Mouse (Mus musculus) ES-Bruce4 (cell line): ENCODE measurements around the gene Pkmyt1. TPM values are rescaled to one million over a fixed set of nuclear protein-coding genes. Genes with fewer than 3 reads are reported as not detected.

ENCODE experiments used
- H3K27ac ChIP-seq: 2 replicates; pipeline ENCODE4 v1.5.1; 2012; ENCODE audit warnings: low read length, inconsistent platforms; ENCODE audit not compliant: insufficient read depth
- H3K27me3 ChIP-seq: 2 replicates; pipeline ENCODE4 v1.6.1; 2012; ENCODE audit warnings: mild to moderate bottlenecking, low read length, inconsistent platforms; ENCODE audit not compliant: control insufficient read depth, poor library complexity, insufficient read depth, severe bottlenecking
- H3K36me3 ChIP-seq: 2 replicates; pipeline ENCODE4 v1.6.1; 2012; ENCODE audit warnings: inconsistent platforms, mild to moderate bottlenecking, low read length, moderate library complexity; ENCODE audit not compliant: control insufficient read depth, poor library complexity, insufficient read depth, severe bottlenecking
- H3K4me1 ChIP-seq: one replicate; pipeline ENCODE4 v1.8.1; 2011; ENCODE audit warnings: low read length; ENCODE audit not compliant: control insufficient read depth, insufficient read depth
- H3K4me3 ChIP-seq: 2 replicates; pipeline ENCODE4 v1.5.1; 2011; ENCODE audit warnings: low read depth, mild to moderate bottlenecking, low read length
- H3K9ac ChIP-seq: 2 replicates; pipeline ENCODE4 v1.6.1; 2012; ENCODE audit warnings: low read depth, mild to moderate bottlenecking, inconsistent platforms; ENCODE audit not compliant: poor library complexity, severe bottlenecking
- H3K9me3 ChIP-seq: replicated peaks from 2 replicates; pipeline ENCODE4 v1.6.1; 2012; ENCODE audit warnings: mild to moderate bottlenecking, low read length, inconsistent platforms; ENCODE audit not compliant: control insufficient read depth, poor library complexity, insufficient read depth, severe bottlenecking
- CTCF ChIP-seq: IDR thresholded peaks from one replicate; pipeline ENCODE4 v1.8.1; 2011; ENCODE audit warnings: low read depth, low read length
- EP300 ChIP-seq: IDR thresholded peaks from 2 replicates; pipeline ENCODE4 v1.6.1; 2011; ENCODE audit warnings: low read depth, low read length; ENCODE audit not compliant: insufficient read depth
- POLR2A ChIP-seq: IDR thresholded peaks from one replicate; pipeline ENCODE4 v1.8.1; 2011; ENCODE audit warnings: low read length; ENCODE audit not compliant: insufficient read depth
- polyA plus RNA-seq: library from polyadenylated mRNA; stranded (reverse); fragments of >200 nt; gene quantifications from 2 replicates; pipeline ENCODE4 v1.2.4, GENCODE M21; 2011; ENCODE audit warnings: low read depth; ENCODE audit not compliant: missing spikeins, insufficient read depth, insufficient read length

Gene Pkmyt1
- 26.5 and 27.7 TPM in 2 replicates for polyA plus RNA-seq

- Histone ChIP-seq H3K9ac (peak within 1 kb of the TSS; percentile 91), H3K4me1 (peaks cover 2% of the 10 kb centered on the region)
- TF ChIP-seq EP300, result no peak
- peak; percentile 84 for TF ChIP-seq POLR2A
Observed at GRCm38 (mm10) chr17:23725999-23726757, at the start of gene Pkmyt1. Gene Pkmyt1, plus strand, starts transcription at chr17:23726336.

GRCm38 (mm10) chr17:23676473-23677031 lies 49.6 kb upstream of the Pkmyt1 start:
- Histone ChIP-seq H3K27ac (no peak overlapping the region), H3K27me3 (no peaks in the 10 kb centered on the region), H3K36me3 (0 out of 2 replicates have a peak, but pooled peaks cover 3% of the 10 kb centered on the region), H3K9me3 (no peaks in the 10 kb centered on the region), H3K4me1 (peaks cover 8% of the 10 kb centered on the region), H3K9ac (peak overlapping the region; percentile 19), H3K4me3 (peak overlapping the region; percentile 70)
- TF ChIP-seq CTCF, result no peak
- TF ChIP-seq POLR2A, result no peak
- TF ChIP-seq EP300, result no peak

More at GRCm38 (mm10) chr17:23725999-23726757, at the start of gene Pkmyt1:
- H3K9me3 ChIP-seq, result no peaks in the 10 kb centered on the region
- peak within 1 kb of the TSS; percentile 83 for H3K4me3 ChIP-seq
- no peaks in the 10 kb centered on the region for H3K27me3 ChIP-seq
- no peaks in the 10 kb centered on the region for H3K36me3 ChIP-seq
- H3K27ac ChIP-seq, result peak within 1 kb of the TSS; percentile 65

DNA sequence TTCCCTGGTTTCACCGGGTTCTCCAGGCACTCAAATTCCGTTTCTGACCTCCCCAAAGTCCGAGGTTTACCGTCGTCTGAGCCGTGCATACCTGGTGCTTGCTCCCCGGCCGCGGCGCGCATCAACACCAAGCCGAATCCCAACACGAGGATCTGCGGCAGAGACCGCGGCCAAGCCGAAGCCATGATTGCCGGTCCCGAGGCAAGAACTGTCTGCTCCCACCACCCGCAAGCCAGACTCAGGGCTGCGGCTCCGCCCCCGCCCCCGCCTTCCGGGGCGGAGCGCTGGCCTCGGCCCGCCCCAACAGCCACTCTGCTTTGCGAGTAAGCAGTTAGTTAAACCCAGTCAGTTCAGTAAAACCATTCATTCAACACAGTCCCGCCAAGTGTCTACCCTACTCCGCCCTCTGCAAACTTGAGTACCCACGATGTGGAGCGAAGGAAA lies 48.9 kb upstream of the Pkmyt1 start, which contains the start of gene Tnfrsf12a:
Gene Tnfrsf12a (minus strand): TSS at position 233 of the 444 bp plus-strand sequence.
- peak within 1 kb of the TSS; percentile 19 for H3K9ac ChIP-seq

GRCm38 (mm10) chr17:23679127-23679835 lies 46.9 kb upstream of the Pkmyt1 start, which contains the start of gene Cldn6:
Gene Cldn6, plus strand, starts transcription at chr17:23679249.
- Histone ChIP-seq H3K9me3 (no peaks in the 10 kb centered on the region), H3K36me3 (0 out of 2 replicates have a peak, but pooled peaks cover 6% of the 10 kb centered on the region), H3K4me3 (peak within 1 kb of the TSS; percentile 80), H3K4me1 (peaks cover 13% of the 10 kb centered on the region), H3K9ac (peak within 1 kb of the TSS; percentile 38), H3K27me3 (no peaks in the 10 kb centered on the region), H3K27ac (no peak within 1 kb of the TSS)
- TF ChIP-seq EP300 (peak; percentile 71), POLR2A (peak; percentile 94), CTCF (no peak)

More for the DNA sequence above, 48.9 kb upstream of the Pkmyt1 start, which contains the start of gene Tnfrsf12a:
- no peak within 1 kb of the TSS for H3K27ac ChIP-seq
- peak within 1 kb of the TSS; percentile 70 for H3K4me3 ChIP-seq
- peaks cover 13% of the 10 kb centered on the region for H3K4me1 ChIP-seq
- H3K36me3 ChIP-seq, result 0 out of 2 replicates have a peak, but pooled peaks cover 6% of the 10 kb centered on the region
- H3K27me3 ChIP-seq, result no peaks in the 10 kb centered on the region
- TF ChIP-seq POLR2A (peak; percentile 95), CTCF (no peak)
- no peaks in the 10 kb centered on the region for H3K9me3 ChIP-seq

GRCm38 (mm10) chr17:23680336-23680735 lies 45.8 kb upstream of the Pkmyt1 start:
- H3K36me3 ChIP-seq, result 0 out of 2 replicates have a peak, but pooled peaks cover 6% of the 10 kb centered on the region
- peaks cover 14% of the 10 kb centered on the region for H3K4me1 ChIP-seq
- H3K27ac ChIP-seq, result no peak overlapping the region
- peak overlapping the region; percentile 38 for H3K9ac ChIP-seq
- no peaks in the 10 kb centered on the region for H3K27me3 ChIP-seq
- no peaks in the 10 kb centered on the region for H3K9me3 ChIP-seq
- TF ChIP-seq CTCF, result no peak
- no peak for TF ChIP-seq POLR2A
- no peak for TF ChIP-seq EP300
- H3K4me3 ChIP-seq, result peak overlapping the region; percentile 80
